Comparison of ENCODE assay signal across 9 mouse cellular contexts in genomic region chr14:118713869-118714268, GRCm38 (mm10). TPM values are rescaled to one million over a fixed set of nuclear protein-coding genes. Genes with fewer than 3 reads are reported as not detected.
A peak's percentile ranks its signal among the peaks of the same experiment; 100 is the strongest.
DNase-seq lines count a peak whose midpoint lies in the region; ATAC-seq lines count a peak whose summit lies in the region.
"Had no signal": no experiment of that assay in that cellular context is flagged by ENCODE, and none has a peak within 500 bp of the region (broad histone marks: within the 10 kb centered on the region; RNA-seq: fewer than 3 reads in every experiment).

No protein-coding gene starts in this region.

- no peaks in the 10 kb centered on the region for H3K36me3 ChIP-seq in lung, embryonic 15.5 days
- H3K36me3 ChIP-seq in forebrain, embryonic 13.5 days (ENCODE audit: poor library complexity, severe bottlenecking) = no peaks in the 10 kb centered on the region
- H3K36me3 ChIP-seq in limb, embryonic 12.5 days = no peaks in the 10 kb centered on the region
- no peaks in the 10 kb centered on the region for H3K36me3 ChIP-seq in stomach, embryonic 14.5 days (ENCODE audit: control insufficient read depth, insufficient read depth, low read length)

- peaks cover 19% of the 10 kb centered on the region; the same call in 1 of the 2 replicates for H3K27me3 ChIP-seq in lung, embryonic 15.5 days
- H3K27me3 ChIP-seq in forebrain, embryonic 13.5 days = peaks cover 21% of the 10 kb centered on the region
- peaks cover 70% of the 10 kb centered on the region for H3K27me3 ChIP-seq in limb, embryonic 12.5 days
- H3K27me3 ChIP-seq in stomach, embryonic 14.5 days (ENCODE audit: control insufficient read depth, insufficient read depth, low read length) = no peaks in the 10 kb centered on the region

- H3K9ac ChIP-seq in lung, embryonic 15.5 days = no peak overlapping the region
- H3K9ac ChIP-seq in forebrain, embryonic 13.5 days = peak overlapping the region; percentile 43; the same call in 1 of the 2 replicates
- H3K9ac ChIP-seq in limb, embryonic 12.5 days (replicated peaks) = no peak overlapping the region
- no peak overlapping the region for H3K9ac ChIP-seq in stomach, embryonic 14.5 days (replicated peaks; ENCODE audit: low read depth, low read length)

- peak overlapping the region; percentile 58 for H3K4me2 ChIP-seq in lung, embryonic 15.5 days
- peak overlapping the region; percentile 58 for H3K4me2 ChIP-seq in forebrain, embryonic 13.5 days
- H3K4me2 ChIP-seq in limb, embryonic 12.5 days = peak overlapping the region; percentile 55
- peak overlapping the region; percentile 43; the same call in 1 of the 2 replicates for H3K4me2 ChIP-seq in stomach, embryonic 14.5 days (replicated peaks; ENCODE audit: low read depth, low read length)

- no peak overlapping the region for H3K27ac ChIP-seq in lung, embryonic 15.5 days
- H3K27ac ChIP-seq in forebrain, embryonic 13.5 days = no peak overlapping the region
- no peak overlapping the region for H3K27ac ChIP-seq in limb, embryonic 12.5 days
- no peak overlapping the region for H3K27ac ChIP-seq in stomach, embryonic 14.5 days (ENCODE audit: low read length)

- H3K4me1 ChIP-seq in lung, embryonic 15.5 days = peaks cover 27% of the 10 kb centered on the region
- H3K4me1 ChIP-seq in forebrain, embryonic 13.5 days = peaks cover 20% of the 10 kb centered on the region
- peaks cover 21% of the 10 kb centered on the region for H3K4me1 ChIP-seq in limb, embryonic 12.5 days (replicated peaks)
- H3K4me1 ChIP-seq in stomach, embryonic 14.5 days (ENCODE audit: control insufficient read depth, insufficient read depth, low read length) = peaks cover 3% of the 10 kb centered on the region; the same call in 1 of the 2 replicates

- no peak for ATAC-seq in lung, embryonic 15.5 days (ENCODE audit: borderline replicate concordance, extremely low read depth, low FRiP score, low TSS enrichment)
- ATAC-seq in forebrain, embryonic 13.5 days = no peak
- ATAC-seq in limb, embryonic 12.5 days (ENCODE audit: insufficient number of reproducible peaks, insufficient read depth, low FRiP score, low TSS enrichment, low read depth) = no peak
- ATAC-seq in stomach, embryonic 14.5 days (ENCODE audit: insufficient number of reproducible peaks, insufficient read depth, low FRiP score, low read depth) = no peak
- no peak for ATAC-seq in monocyte, adult 5-6 weeks (replicated peaks; ENCODE audit: insufficient number of reproducible peaks, low FRiP score, low TSS enrichment, poor library complexity, severe bottlenecking)

- no peak for DNase-seq in lung, postnatal 14 days
- no peak for DNase-seq in right cerebral cortex, postnatal 4 days
- DNase-seq in cerebellum, adult 9-10 months = no peak

- H3K9me3 ChIP-seq in lung, embryonic 15.5 days = no peaks in the 10 kb centered on the region
- no peaks in the 10 kb centered on the region for H3K9me3 ChIP-seq in forebrain, embryonic 13.5 days (replicated peaks)
- H3K9me3 ChIP-seq in limb, embryonic 12.5 days = no peaks in the 10 kb centered on the region
- H3K9me3 ChIP-seq in stomach, embryonic 14.5 days (ENCODE audit: control insufficient read depth, low read depth, low read length) = no peaks in the 10 kb centered on the region
- H3K9me3 ChIP-seq: megakaryocyte, embryonic 14.5 days had no signal

- H3K4me3 ChIP-seq in lung, embryonic 15.5 days = peak overlapping the region; percentile 20; the same call in 1 of the 2 replicates
- H3K4me3 ChIP-seq in forebrain, embryonic 13.5 days = peak overlapping the region; percentile 33
- peak overlapping the region; percentile 28 for H3K4me3 ChIP-seq in limb, embryonic 12.5 days (replicated peaks)
- peak overlapping the region; percentile 15 for H3K4me3 ChIP-seq in stomach, embryonic 14.5 days (ENCODE audit: low read depth, low read length)

- 14% methylated on average over 8 of the region's 8 CpGs for WGBS in lung, embryonic 15.5 days
- WGBS in forebrain, embryonic 13.5 days = 13% methylated on average over 8 of the region's 8 CpGs
- WGBS in limb, embryonic 12.5 days = 13% methylated on average over 8 of the region's 8 CpGs
- 13% methylated on average over 8 of the region's 8 CpGs for WGBS in stomach, embryonic 14.5 days

RNA-seq across cellular contexts. Expression of gene Abcc4, which starts 7.8 kb away (rescaled TPM):
- 2.0 and 2.3 TPM in 2 replicates for polyA plus RNA-seq in lung, embryonic 15.5 days (2015; fragmentation: Nextera tagmentation; extraction: Ambion mirVana)
- 0.96 and 1.2 TPM in 2 replicates for polyA plus RNA-seq in forebrain, embryonic 13.5 days (2015; fragmentation: Nextera tagmentation; extraction: Ambion mirVana)
- polyA plus RNA-seq in limb, embryonic 12.5 days (2016; fragmentation: Nextera tagmentation; extraction: Ambion mirVana) = 2.0 and 2.1 TPM in 2 replicates
- 5.0 and 5.6 TPM in 2 replicates for polyA plus RNA-seq in stomach, embryonic 14.5 days (2014; fragmentation: Nextera tagmentation; extraction: Ambion mirVana)
- 11.1 to 14.9 TPM (median 14.3 TPM) in 3 replicates for total RNA-seq in monocyte, adult 5-6 weeks (2017)
